Mouse (Mus musculus): ENCODE data around the gene Asna1. TPM values are rescaled to one million over a fixed set of nuclear protein-coding genes. Genes with fewer than 3 reads are reported as not detected.

Gene Asna1
- total and polyA plus RNA-seq, 3 experiments = 58.5 to 104 (median 71.8) TPM

GRCm38 (mm10) chr8:85033867-85034266 is 8.8 kb upstream of the Asna1 start:
- WGBS = 65% methylated on average over 1 of the region's 1 CpGs
- intact Hi-C loops (cut with DNase I) = no loop called here

GRCm38 (mm10) chr8:85032622-85033311 is 7.7 kb upstream of the Asna1 start:
- Histone ChIP-seq H3K9ac (ENCODE audit: low read depth, low read length) (no peak overlapping the region), H3K4me3 (no peak overlapping the region), H3K27ac (peak overlapping the region; percentile 67), H3K79me2 (replicated peaks; ENCODE audit: control insufficient read depth, insufficient read depth, low read length) (peaks cover 3% of the 10 kb centered on the region; the same call in 1 of the 2 replicates), H3K4me1 (ENCODE audit: control insufficient read depth, insufficient read depth, low read length) (peaks cover 11% of the 10 kb centered on the region), H3K36me3 (ENCODE audit: control insufficient read depth, insufficient read depth, low read length) (peaks cover 9% of the 10 kb centered on the region), H3K27me3 (ENCODE audit: control insufficient read depth, insufficient read depth, low read length) (no peaks in the 10 kb centered on the region)
- no peak for TF ChIP-seq EP300 (IDR thresholded peaks at IDR 0.05; ENCODE audit: insufficient read depth, low read depth, low read length)
- TF ChIP-seq CTCF (IDR thresholded peaks at IDR 0.05) = no peak
- no peak for TF ChIP-seq POLR2A (IDR thresholded peaks at IDR 0.05; ENCODE audit: insufficient read depth, low read depth, low read length)
- no peak for DNase-seq
- intact Hi-C loops (cut with DNase I) = no loop called here
- WGBS = 61% methylated on average over 4 of the region's 4 CpGs

More at GRCm38 (mm10) chr8:85033867-85034266, 8.8 kb upstream of the Asna1 start:
- no peak for DNase-seq
- Histone ChIP-seq H3K27ac (no peak overlapping the region), H3K79me2 (replicated peaks; ENCODE audit: control insufficient read depth, insufficient read depth, low read length) (no peaks in the 10 kb centered on the region), H3K4me1 (ENCODE audit: control insufficient read depth, insufficient read depth, low read length) (peaks cover 7% of the 10 kb centered on the region), H3K9ac (ENCODE audit: low read depth, low read length) (no peak overlapping the region), H3K4me3 (no peak overlapping the region), H3K27me3 (ENCODE audit: control insufficient read depth, insufficient read depth, low read length) (no peaks in the 10 kb centered on the region), H3K36me3 (ENCODE audit: control insufficient read depth, insufficient read depth, low read length) (peaks cover 9% of the 10 kb centered on the region)
- no peak for TF ChIP-seq CTCF (IDR thresholded peaks at IDR 0.05)

GRCm38 (mm10) chr8:85029271-85029670 is 4.2 kb upstream of the Asna1 start:
- H3K9ac ChIP-seq (ENCODE audit: low read depth, low read length) = no peak overlapping the region
- no peak overlapping the region for H3K4me3 ChIP-seq
- 71% methylated on average over 14 of the region's 14 CpGs for WGBS
- no peaks in the 10 kb centered on the region for H3K27me3 ChIP-seq (ENCODE audit: control insufficient read depth, insufficient read depth, low read length)
- H3K36me3 ChIP-seq (ENCODE audit: control insufficient read depth, insufficient read depth, low read length) = peaks cover 9% of the 10 kb centered on the region
- intact Hi-C loops (cut with DNase I) = loop anchor here (10.0 kb wide), 1 partner anchor 54 kb away; the partner anchor contains the start of gene Junb
- peak in 1 of 2 experiments; percentile 28 for DNase-seq
- TF ChIP-seq POLR2A (IDR thresholded peaks at IDR 0.05; ENCODE audit: insufficient read depth, low read depth, low read length) (no peak), EP300 (IDR thresholded peaks at IDR 0.05; ENCODE audit: insufficient read depth, low read depth, low read length) (no peak), CTCF (IDR thresholded peaks at IDR 0.05) (no peak)
- H3K79me2 ChIP-seq (replicated peaks; ENCODE audit: control insufficient read depth, insufficient read depth, low read length) = peaks cover 5% of the 10 kb centered on the region; the same call in 1 of the 2 replicates
- peaks cover 13% of the 10 kb centered on the region for H3K4me1 ChIP-seq (ENCODE audit: control insufficient read depth, insufficient read depth, low read length)
- peak overlapping the region; percentile 24 for H3K27ac ChIP-seq

- Histone ChIP-seq H3K9ac (ENCODE audit: low read depth, low read length) (peak overlapping the region; percentile 21; the same call in 1 of the 2 replicates), H3K79me2 (replicated peaks; ENCODE audit: control insufficient read depth, insufficient read depth, low read length) (peaks cover 5% of the 10 kb centered on the region; the same call in 1 of the 2 replicates), H3K27ac (peak overlapping the region; percentile 100), H3K36me3 (ENCODE audit: control insufficient read depth, insufficient read depth, low read length) (peaks cover 9% of the 10 kb centered on the region), H3K4me3 (peak overlapping the region; percentile 87), H3K27me3 (ENCODE audit: control insufficient read depth, insufficient read depth, low read length) (no peaks in the 10 kb centered on the region), H3K4me1 (ENCODE audit: control insufficient read depth, insufficient read depth, low read length) (peaks cover 15% of the 10 kb centered on the region)
- no peak for DNase-seq
- no peak for TF ChIP-seq CTCF (IDR thresholded peaks at IDR 0.05)
- no peak for TF ChIP-seq POLR2A (IDR thresholded peaks at IDR 0.05; ENCODE audit: insufficient read depth, low read depth, low read length)
- TF ChIP-seq EP300 (IDR thresholded peaks at IDR 0.05; ENCODE audit: insufficient read depth, low read depth, low read length) = no peak
- WGBS = 8% methylated on average over 2 of the region's 2 CpGs
- intact Hi-C loops (cut with DNase I) = loop anchor here (10.0 kb wide), 1 partner anchor 53 kb away; the partner anchor contains the start of gene Junb
Observed at GRCm38 (mm10) chr8:85027922-85028321, 2.8 kb upstream of the Asna1 start.

- Histone ChIP-seq H3K79me2 (replicated peaks; ENCODE audit: control insufficient read depth, insufficient read depth, low read length) (peaks cover 5% of the 10 kb centered on the region; the same call in 1 of the 2 replicates), H3K27ac (peak overlapping the region; percentile 100), H3K36me3 (ENCODE audit: control insufficient read depth, insufficient read depth, low read length) (peaks cover 6% of the 10 kb centered on the region; the same call in 1 of the 2 replicates), H3K9ac (ENCODE audit: low read depth, low read length) (peak overlapping the region; percentile 90), H3K27me3 (ENCODE audit: control insufficient read depth, insufficient read depth, low read length) (no peaks in the 10 kb centered on the region), H3K4me1 (ENCODE audit: control insufficient read depth, insufficient read depth, low read length) (peaks cover 15% of the 10 kb centered on the region), H3K4me3 (peak overlapping the region; percentile 87)
- WGBS = under 1% methylated on average over 13 of the region's 13 CpGs
- intact Hi-C loops (cut with DNase I) = loop anchor here (10.0 kb wide), 1 partner anchor 53 kb away; the partner anchor contains the start of gene Junb
- TF ChIP-seq POLR2A (IDR thresholded peaks at IDR 0.05; ENCODE audit: insufficient read depth, low read depth, low read length) (no peak), EP300 (IDR thresholded peaks at IDR 0.05; ENCODE audit: insufficient read depth, low read depth, low read length) (no peak), CTCF (IDR thresholded peaks at IDR 0.05) (no peak)
- no peak for DNase-seq
Observed at GRCm38 (mm10) chr8:85027516-85027855, 2.4 kb upstream of the Asna1 start.
